Mouse (Mus musculus) E14TG2a.4 (cell line): ENCODE measurements around the gene Elk4.

Experiments
- H3K27me3 ChIP-seq: 2 replicates; pipeline ENCODE4 v1.6.1; 2014; ENCODE audit warnings: low read length, control low read depth; ENCODE audit not compliant: insufficient read depth
- H3K36me3 ChIP-seq: 2 replicates; pipeline ENCODE4 v1.6.1; 2014; ENCODE audit warnings: low read length, control low read depth; ENCODE audit not compliant: insufficient read depth
- H3K4me1 ChIP-seq: replicated peaks from 2 replicates; pipeline ENCODE4 v1.6.1; 2014; ENCODE audit warnings: low read depth, low read length, control low read depth
- H3K4me3 ChIP-seq: replicated peaks from 2 replicates; pipeline ENCODE4 v1.5.1; 2014; ENCODE audit warnings: mild to moderate bottlenecking, low read length
- H3K9me3 ChIP-seq: 2 replicates; pipeline ENCODE4 v1.6.1; 2014; ENCODE audit warnings: low read length, control low read depth
- CTCF ChIP-seq: conservative IDR thresholded peaks from 2 replicates; pipeline ENCODE4 v1.5.1; 2014; ENCODE audit warnings: low read length
- NANOG ChIP-seq: IDR thresholded peaks from 2 replicates; pipeline ENCODE4 v1.6.1; 2014; ENCODE audit warnings: borderline replicate concordance, low read length, mixed read lengths
- POU5F1 ChIP-seq: IDR thresholded peaks from 2 replicates; pipeline ENCODE4 v1.6.1; 2014; ENCODE audit warnings: low read length, borderline replicate concordance

Elk4 gene

DNA sequence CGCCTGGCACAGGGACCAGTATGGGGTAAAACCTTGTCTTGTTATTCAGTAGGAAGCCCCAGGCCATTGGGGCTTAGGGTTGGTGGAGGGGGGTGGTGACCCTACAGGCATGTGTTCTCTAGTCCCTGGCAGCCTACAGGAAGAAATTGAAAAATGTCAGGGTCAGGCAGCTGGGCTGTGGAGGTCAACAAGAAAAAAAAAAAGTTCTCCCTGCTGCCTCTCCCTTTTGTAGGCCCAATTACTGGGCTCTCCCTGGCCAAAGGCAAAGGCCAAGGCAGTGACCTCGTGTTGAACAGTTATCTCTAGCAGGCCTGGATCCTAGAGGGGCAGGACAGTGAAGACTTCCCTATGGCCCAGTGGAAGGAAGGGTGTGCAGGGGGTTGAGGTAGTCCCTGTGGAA, 26.9 kb upstream of the Elk4 start:
- H3K4me1 ChIP-seq: peaks cover 29% of the 10 kb centered on the region
- no peak overlapping the region for H3K4me3 ChIP-seq
- TF ChIP-seq NANOG: no peak
- TF ChIP-seq CTCF: no peak
- TF ChIP-seq POU5F1: no peak
- H3K9me3 ChIP-seq: no peaks in the 10 kb centered on the region
- H3K36me3 ChIP-seq: no peaks in the 10 kb centered on the region
- H3K27me3 ChIP-seq: peaks cover 17% of the 10 kb centered on the region; the same call in 1 of the 2 replicates

DNA sequence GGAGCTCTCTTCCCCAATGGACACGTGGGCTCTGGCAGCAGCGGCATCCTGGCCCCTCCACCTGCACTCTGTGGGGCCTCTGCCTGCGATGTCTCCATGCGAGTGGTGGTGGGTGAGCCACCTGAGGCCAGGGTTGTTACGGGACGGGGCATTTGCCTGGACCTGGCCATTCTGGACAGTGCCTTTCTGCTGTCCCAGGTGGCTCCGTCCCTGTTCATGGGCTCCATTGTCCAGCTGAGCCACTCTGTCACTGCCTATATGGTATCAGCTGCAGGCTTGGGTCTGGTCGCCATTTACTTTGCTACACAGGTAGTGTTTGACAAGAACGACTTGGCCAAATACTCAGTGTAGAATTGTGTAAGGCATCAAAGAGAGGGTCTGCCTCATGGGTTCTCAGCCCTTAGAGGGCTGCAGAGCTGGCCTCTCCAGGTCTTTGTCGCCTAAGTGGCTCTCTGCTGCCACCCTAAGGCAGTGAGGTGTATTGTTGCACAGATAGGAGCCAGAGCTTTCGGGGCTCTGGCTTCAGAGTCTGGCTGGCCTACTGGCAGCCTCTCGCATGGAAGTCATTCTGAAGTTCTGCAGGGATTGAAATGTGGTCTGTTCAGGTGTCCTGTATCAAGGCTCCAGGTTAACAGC, 25.9 kb upstream of the Elk4 start:
- Histone ChIP-seq H3K27me3 (peaks cover 16% of the 10 kb centered on the region; the same call in 1 of the 2 replicates), H3K4me3 (no peak overlapping the region), H3K36me3 (no peaks in the 10 kb centered on the region), H3K9me3 (no peaks in the 10 kb centered on the region), H3K4me1 (peaks cover 28% of the 10 kb centered on the region)
- TF ChIP-seq CTCF: peak; percentile 91
- no peak for TF ChIP-seq NANOG
- no peak for TF ChIP-seq POU5F1

DNA sequence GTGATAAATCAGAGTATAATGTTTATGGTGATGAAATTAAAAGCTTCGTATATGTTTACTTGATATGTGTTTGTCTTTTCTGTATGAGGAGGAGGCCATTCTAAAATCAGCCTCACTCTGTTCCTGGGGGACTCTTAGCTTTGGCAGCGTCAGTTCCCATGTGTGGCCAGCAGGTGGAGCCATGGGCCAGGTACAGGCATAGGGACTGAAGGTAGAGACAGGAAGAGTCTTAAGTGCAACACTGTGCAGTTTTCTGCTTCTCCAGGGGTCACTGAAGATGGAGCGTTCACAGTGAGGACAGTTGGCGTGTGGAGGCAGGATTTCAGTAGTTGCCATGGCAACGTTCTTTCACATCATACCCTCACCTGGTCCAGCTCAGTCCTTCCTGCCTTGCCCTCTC, 24.5 kb upstream of the Elk4 start:
- peaks cover 13% of the 10 kb centered on the region for H3K4me1 ChIP-seq
- H3K4me3 ChIP-seq: no peak overlapping the region
- H3K9me3 ChIP-seq: no peaks in the 10 kb centered on the region
- TF ChIP-seq NANOG (no peak), CTCF (peak; percentile 99)
- peaks cover 5% of the 10 kb centered on the region; the same call in 1 of the 2 replicates for H3K27me3 ChIP-seq
- no peaks in the 10 kb centered on the region for H3K36me3 ChIP-seq

DNA sequence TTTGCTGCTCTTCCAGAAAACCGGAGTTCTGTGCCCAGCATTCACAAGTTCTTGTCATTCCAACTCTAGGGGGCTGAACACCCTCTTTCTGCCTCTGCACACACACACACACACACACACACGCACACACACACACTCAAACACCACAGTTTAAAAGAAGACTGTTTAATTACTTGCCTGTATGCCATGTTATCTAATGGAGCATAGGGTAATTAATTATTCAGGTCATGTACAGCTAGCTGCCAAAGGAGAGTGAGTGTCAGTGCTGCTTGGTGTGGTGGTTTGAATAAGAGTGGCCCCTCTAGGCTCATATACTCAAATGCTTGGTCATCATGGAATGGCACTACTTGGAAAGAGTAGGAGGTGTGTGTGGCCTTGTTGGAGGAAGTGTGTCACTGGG, 23.6 kb upstream of the Elk4 start:
- Histone ChIP-seq H3K9me3 (no peaks in the 10 kb centered on the region), H3K4me3 (no peak overlapping the region), H3K4me1 (peaks cover 9% of the 10 kb centered on the region), H3K27me3 (no peaks in the 10 kb centered on the region), H3K36me3 (no peaks in the 10 kb centered on the region)
- TF ChIP-seq NANOG: no peak
- no peak for TF ChIP-seq CTCF
- no peak for TF ChIP-seq POU5F1

DNA sequence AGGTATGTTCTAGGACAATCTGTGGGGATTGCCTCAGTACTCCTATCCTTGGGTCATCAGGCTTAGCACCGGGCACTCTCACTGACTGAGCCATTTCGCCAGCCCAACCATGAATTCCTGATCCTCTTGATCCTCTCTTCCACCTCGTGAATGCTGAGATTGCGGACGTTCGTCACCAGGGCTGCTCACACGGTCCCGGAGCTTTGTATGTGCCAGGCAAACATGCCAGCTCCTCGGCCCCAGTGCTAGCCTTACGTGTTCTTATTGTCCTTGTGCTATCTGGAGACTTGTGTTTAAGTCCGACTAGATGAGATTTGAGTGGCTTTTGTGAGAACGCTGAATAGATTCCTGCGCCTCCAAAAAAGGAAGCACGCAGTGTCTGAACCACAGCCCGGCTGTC, 20.0 kb upstream of the Elk4 start:
- Histone ChIP-seq H3K27me3 (no peaks in the 10 kb centered on the region), H3K4me1 (no peaks in the 10 kb centered on the region), H3K9me3 (no peaks in the 10 kb centered on the region), H3K4me3 (no peak overlapping the region), H3K36me3 (no peaks in the 10 kb centered on the region)
- no peak for TF ChIP-seq NANOG
- no peak for TF ChIP-seq POU5F1
- no peak for TF ChIP-seq CTCF

DNA sequence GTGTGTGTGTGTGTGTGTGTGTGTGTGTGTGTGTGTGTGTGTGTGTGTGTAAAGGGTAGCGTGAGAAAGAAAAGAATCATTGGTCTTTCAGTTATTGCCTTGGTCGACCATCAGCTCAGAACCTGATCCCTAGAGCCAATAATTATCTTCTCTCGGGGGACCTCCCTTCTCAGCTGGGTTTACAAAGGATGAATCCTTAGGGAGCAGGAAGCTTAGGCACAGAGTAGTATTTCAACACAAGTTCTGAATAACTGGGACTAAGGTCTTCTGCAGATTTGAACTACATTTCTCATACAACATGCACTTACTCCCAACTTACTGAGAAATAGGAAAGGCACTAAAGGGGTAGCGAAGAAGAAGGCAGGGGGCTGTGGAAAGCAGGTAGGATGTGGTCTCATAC, 17.9 kb upstream of the Elk4 start:
- H3K9me3 ChIP-seq: no peaks in the 10 kb centered on the region
- no peak overlapping the region for H3K4me3 ChIP-seq
- 0 out of 2 replicates have a peak, but pooled peaks cover 3% of the 10 kb centered on the region for H3K4me1 ChIP-seq
- no peaks in the 10 kb centered on the region for H3K36me3 ChIP-seq
- no peaks in the 10 kb centered on the region for H3K27me3 ChIP-seq
- TF ChIP-seq CTCF: no peak
- no peak for TF ChIP-seq POU5F1
- TF ChIP-seq NANOG: no peak

DNA sequence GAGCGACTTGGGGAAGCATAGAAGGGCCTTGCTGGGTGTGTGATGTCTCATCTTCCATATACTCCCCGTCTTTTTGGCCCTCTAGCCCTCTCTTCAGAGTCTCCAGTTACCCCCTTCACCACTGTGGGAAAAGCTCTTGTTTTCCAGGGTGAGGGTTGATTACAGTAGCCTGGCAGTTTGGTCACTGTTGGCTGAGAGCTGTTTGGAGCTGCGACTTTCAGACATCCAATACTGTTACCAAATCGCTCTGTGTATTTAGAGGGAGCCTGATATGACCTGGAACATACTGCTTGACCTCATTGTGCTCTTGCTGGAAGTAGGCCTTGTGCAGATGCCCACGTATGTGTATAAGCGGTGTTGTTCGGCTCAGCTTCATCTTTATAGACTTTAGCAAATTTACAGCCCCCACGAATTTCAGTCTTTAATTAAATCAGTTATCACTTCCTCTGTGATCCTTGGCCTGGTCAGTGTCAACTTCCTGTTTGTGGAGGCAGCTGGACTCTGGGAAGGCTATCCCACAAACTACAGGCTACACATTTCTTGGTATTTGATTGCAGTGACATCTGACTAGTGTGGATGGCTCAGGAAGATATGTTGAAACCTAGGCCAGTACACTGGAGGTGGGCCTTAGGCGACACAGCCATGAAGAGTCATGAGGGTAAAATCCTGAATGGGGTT, 17.2 kb upstream of the Elk4 start:
- no peaks in the 10 kb centered on the region for H3K9me3 ChIP-seq
- TF ChIP-seq NANOG (no peak), POU5F1 (no peak), CTCF (no peak)
- H3K27me3 ChIP-seq: no peaks in the 10 kb centered on the region
- 0 out of 2 replicates have a peak, but pooled peaks cover 3% of the 10 kb centered on the region for H3K4me1 ChIP-seq
- H3K4me3 ChIP-seq: no peak overlapping the region
- H3K36me3 ChIP-seq: no peaks in the 10 kb centered on the region

DNA sequence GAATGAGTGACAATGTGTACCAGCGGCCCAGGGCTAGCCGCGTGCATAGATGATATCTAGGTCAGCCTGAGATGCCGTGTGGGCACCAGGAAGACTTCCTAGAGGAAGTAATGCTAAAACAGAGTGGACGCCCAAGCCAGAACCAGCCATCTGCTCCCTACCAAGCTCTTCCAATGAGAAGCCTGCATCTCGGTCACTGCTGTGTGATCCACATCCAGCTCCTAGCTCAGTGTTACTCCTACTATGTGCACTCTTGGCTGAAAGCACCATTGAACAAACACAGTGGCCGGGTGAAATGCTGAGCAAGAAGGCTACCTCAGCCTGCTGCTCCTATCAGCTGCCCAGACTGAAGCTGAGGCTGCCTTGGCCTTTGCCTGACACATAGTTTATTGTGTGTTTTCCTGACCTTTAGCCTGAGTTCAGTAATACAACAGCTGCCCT, 14.8 kb upstream of the Elk4 start:
- no peaks in the 10 kb centered on the region for H3K36me3 ChIP-seq
- H3K27me3 ChIP-seq: no peaks in the 10 kb centered on the region
- 0 out of 2 replicates have a peak, but pooled peaks cover 3% of the 10 kb centered on the region for H3K4me1 ChIP-seq
- no peak overlapping the region for H3K4me3 ChIP-seq
- TF ChIP-seq POU5F1 (no peak), NANOG (no peak), CTCF (no peak)
- no peaks in the 10 kb centered on the region for H3K9me3 ChIP-seq
